Mouse (Mus musculus): ENCODE measurements around the gene Tnfrsf19.

DNA sequence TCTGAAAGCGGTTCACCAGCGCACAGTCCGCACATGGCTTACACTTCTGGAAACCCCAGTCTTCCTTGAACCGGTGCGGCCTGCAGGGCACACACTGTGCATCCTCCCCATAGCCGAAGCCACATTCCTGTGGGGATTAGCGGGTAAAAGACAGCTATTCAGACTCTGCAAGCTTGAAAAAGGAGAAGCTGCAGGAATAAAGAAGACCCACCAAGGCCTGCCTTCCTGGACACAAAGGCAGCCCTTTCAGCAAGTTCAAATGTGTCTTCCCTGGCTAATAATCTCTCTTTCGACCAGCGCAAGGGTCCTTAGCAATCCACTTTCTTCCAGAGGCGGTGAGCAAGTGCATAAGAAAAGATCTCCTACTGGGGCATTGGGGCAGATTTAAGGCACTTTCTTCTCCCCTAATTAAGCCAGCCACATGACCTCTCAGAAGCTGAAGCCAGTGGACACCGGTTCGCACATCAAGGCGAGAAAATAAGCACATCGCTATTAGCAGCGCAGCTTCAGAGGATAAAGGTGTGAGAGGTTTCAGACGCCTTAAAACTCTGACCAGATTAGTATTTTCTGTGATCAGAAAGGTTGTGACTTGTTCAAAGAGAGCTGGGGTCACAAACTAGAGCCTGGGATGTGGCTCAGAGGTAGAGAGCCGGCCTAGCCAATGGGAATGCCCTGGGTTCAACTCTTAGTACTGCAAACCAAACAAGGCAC, 41.0 kb downstream of the Tnfrsf19 start:
- no peak for TF ChIP-seq POLR2A (IDR thresholded peaks at IDR 0.05; ENCODE audit: insufficient read depth, low read depth, low read length)
- no peak for TF ChIP-seq CTCF (IDR thresholded peaks at IDR 0.05)
